Mouse (Mus musculus): ENCODE measurements around the gene Vpreb1. TPM values are rescaled to one million over a fixed set of nuclear protein-coding genes. Genes with fewer than 3 reads are reported as not detected.
"Not testable (repeated sequence)": the region's sequence is repeated elsewhere in the genome, so short reads cannot be mapped to it uniquely, and the experiment has no call there.

The Vpreb1 gene
- total RNA-seq, 2 experiments from 2014 or later = 0.12 to 0.99 TPM

DNA sequence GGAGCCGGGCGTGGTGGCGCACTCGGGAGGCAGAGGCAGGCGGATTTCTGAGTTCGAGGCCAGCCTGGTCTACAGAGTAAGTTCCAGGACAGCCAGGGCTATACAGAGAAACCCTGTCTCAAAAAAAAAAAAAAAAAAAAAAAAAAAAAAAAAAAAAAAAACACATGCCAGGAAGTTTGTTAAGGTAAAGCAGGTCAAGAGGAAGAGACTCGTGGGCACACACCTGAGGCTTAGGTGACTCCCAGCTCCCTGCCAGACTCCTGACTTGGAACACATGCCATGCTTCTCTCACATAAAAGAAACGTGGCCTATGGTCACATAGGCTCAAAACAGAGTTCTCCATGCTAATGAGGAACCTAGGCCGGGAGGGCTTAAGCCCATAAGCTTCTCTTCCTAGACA, 14.6 kb downstream of the Vpreb1 start:
- not testable (repeated sequence) for ATAC-seq (replicated peaks; ENCODE audit: poor library complexity)

DNA sequence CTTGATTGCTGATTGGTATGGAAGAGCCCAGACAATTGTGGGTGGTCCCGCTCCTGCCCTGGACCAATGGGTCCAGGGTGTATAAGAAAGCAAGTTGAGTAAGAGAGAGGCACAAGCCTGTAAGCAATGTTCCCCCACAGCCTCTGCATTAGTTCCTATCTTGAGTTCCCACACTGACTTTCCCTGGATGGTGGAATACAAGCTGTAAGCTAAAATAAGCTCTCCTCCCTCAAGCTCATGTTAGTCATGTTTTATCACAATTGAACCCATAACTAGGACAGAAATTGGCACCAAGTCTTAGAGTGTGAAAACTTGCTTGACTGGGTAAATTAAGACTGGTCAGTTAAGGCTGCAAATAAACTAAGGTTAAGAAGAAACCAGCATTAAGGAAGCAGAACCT, 15.1 kb downstream of the Vpreb1 start:
- ATAC-seq (replicated peaks; ENCODE audit: poor library complexity) = no peak

DNA sequence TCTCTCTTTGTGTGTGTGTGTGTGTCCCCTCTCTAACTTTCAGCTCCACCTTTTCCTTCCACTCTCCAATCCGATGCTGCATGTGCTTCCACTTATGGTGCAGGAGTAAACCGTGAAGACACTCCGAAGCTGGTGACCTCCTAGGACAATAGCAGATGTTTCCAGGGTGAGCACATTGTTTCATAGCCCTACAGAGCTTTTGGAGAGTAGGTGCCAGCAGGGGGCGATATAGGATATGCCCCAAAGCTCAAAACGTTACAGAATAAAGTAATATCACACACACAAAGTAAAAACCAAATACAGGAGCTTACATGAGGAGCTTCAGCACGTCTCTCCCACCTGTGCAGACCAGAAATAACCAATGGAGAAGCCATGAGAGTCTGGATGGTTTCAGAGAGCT, 15.8 kb downstream of the Vpreb1 start:
- peak; percentile 80 for ATAC-seq (replicated peaks; ENCODE audit: poor library complexity)

DNA sequence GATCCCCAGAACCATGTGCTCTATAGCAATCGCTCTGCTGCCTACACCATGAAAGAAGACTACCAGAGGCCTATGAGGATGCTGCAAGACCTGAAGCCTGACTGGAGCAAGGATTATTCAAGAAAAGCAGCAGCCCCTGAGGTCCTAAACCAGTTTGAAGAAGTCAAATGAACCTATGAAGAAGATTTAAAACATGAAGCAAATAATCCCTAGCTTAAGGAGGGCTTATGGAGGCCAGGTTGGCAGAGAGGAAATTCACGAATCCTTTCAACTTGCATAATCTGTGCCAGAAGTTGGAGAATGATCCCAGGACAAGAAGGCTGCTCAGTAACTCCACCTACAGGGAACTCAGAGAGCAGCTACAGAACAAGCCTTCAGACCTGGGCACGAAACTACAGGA, 18.2 kb downstream of the Vpreb1 start:
- ATAC-seq (replicated peaks; ENCODE audit: poor library complexity) = no peak

DNA sequence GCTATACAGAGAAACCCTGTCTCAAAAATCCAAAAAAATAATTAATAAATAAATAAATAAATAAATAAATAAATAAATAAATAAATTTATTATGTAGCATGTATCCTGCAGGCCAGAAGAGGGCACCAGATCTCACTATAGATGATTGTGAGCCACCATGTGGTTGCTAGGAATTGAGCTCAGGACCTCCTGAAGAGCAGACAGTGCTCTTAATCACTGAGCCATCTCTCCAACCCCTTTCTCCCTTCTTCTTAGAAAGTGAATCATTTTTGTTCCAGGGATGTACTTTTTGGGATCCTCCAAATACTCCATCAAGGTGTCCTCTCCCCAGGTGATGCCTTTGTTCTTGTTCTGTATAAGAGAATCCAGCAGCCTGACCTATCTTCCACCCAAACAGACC, 21.4 kb downstream of the Vpreb1 start:
- no peak for ATAC-seq (replicated peaks; ENCODE audit: poor library complexity)

DNA sequence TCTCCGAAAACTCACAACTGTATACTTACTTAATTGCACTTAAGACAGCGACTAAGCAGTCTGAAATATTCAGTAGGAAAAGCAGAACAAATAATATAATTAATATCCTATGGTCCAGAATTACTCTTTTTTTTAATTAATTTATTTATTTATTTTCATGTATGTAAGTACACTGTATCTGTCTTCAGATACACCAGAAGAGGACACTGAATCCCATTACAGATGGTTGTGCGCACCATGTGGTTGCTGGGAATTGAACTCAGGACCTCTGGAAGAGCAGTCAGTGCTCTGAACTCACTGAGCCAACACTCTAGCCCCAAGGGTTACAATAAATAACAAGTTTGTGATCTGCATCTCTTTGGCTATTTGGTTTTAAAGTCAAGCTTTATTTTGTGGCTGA, 41.0 kb downstream of the Vpreb1 start:
- ATAC-seq (replicated peaks; ENCODE audit: poor library complexity) = no peak

DNA sequence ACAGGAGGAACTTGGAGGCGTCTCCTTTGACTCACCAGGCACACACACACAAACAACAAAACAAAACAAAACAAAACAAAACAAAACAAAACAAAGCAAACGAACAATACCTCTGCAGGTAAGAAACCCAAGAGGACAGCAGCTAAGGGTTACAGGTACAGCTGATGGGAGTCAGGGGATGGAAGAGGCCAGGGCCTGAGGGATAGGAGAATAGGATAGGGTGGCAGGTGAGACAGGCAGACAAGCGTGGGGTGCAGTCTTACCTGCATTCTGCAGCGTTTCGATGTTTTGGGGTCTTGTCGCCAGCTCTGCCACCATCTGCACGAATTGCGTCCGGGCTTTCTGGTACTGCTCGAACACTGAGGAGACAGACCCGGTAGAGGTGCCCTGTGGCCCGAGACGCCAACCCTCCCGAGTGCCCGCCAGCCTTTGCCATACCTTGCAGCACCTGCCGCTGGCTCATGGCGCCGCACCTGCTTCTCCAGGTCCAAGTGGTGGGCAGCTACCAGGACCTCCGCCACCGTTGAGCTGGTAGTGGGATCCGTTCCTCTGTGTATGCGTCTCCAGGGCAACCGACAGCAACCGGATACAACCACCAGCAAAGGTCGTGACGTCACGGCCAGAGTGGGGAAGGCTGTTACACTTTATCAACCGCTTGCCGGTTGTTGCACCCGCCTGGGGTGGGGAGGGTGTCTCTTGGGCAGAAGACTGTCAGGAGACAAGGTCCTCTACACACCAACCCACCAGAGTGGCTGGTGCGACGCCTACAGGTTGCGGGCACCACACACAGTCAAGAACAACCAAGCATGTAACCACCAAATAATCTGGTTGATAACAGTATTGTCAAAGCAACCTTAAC, 41.7 kb downstream of the Vpreb1 start, which contains the start of gene Spag6l:
Gene Spag6l, minus strand, starts transcription at position 700 of the 859 bp plus-strand sequence.
- ATAC-seq (replicated peaks; ENCODE audit: poor library complexity) = peak; percentile 100

DNA sequence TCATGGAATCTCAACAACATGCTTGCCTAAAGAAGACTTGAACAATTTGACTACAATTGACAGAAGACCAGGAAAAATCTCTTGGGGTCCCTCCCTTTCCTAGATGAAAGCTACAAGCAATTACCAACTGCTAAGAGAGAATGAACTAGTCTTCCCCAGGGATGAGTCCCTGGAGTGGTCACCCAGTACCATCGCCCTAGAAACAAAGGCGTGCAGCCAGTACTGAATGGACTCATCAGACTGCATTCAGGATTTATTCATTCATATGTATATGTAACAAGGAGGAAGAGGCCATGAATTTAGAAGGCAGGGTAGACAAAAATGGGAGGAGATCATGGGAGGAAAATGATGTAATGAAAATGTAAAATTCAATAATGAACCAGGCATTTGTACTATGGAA, 44.4 kb downstream of the Vpreb1 start:
- ATAC-seq (replicated peaks; ENCODE audit: poor library complexity) = no peak

DNA sequence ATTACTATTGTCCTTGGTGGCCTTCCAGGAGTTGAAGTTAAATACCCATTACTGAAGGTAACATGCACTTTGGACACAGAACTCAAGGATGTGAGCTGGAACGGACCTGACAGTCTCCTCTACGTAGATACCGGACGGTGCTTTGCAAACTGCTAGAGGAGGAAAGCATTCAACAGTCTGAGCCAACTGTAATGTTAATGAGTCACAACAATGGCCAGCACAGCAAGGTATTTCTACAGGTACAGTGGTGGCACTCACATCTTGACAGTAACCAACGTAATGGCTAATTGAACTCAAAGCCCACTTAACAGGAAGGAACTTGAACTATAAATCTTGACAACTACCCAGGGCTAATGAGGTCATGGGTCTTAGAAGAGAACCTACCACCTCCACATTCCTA, 45.2 kb downstream of the Vpreb1 start:
- ATAC-seq (replicated peaks; ENCODE audit: poor library complexity) = no peak

Other genes with a start within 250 kb of the Vpreb1 start
- gene Olfr19, start 194.4 kb downstream of the Vpreb1 start, total RNA-seq (2015) = not detected in 2 replicates
- not detected in 2 replicates for gene Olfr19, start 194.4 kb downstream of the Vpreb1 start, total RNA-seq (2017)
- gene Spag6l, start 41.4 kb downstream of the Vpreb1 start, total RNA-seq (2015) = 1.9 and 2.0 TPM in 2 replicates
- 0.78 and 2.6 TPM in 2 replicates for gene Spag6l, start 41.4 kb downstream of the Vpreb1 start, total RNA-seq (2017)
- gene Igll1, start 6.9 kb downstream of the Vpreb1 start, total RNA-seq (2015) = 0.46 and 1.8 TPM in 2 replicates
- gene Igll1, start 6.9 kb downstream of the Vpreb1 start, total RNA-seq (2017) = 0.24 and 1.8 TPM in 2 replicates
- gene Top3b, start 107 bp downstream of the Vpreb1 start, total RNA-seq (2015) = 81.0 and 89.2 TPM in 2 replicates
- gene Top3b, start 107 bp downstream of the Vpreb1 start, total RNA-seq (2017) = 104 and 108 TPM in 2 replicates
- gene Ppm1f, start 25.6 kb upstream of the Vpreb1 start, total RNA-seq (2015) = 17.3 and 17.4 TPM in 2 replicates
- gene Ppm1f, start 25.6 kb upstream of the Vpreb1 start, total RNA-seq (2017) = 43.6 and 45.2 TPM in 2 replicates
- 144 TPM in 2 replicates for gene Mapk1, start 112.5 kb upstream of the Vpreb1 start, total RNA-seq (2015)
- 136 and 152 TPM in 2 replicates for gene Mapk1, start 112.5 kb upstream of the Vpreb1 start, total RNA-seq (2017)
- 0.49 and 3.5 TPM in 2 replicates for gene Ypel1, start 198.9 kb upstream of the Vpreb1 start, total RNA-seq (2015)
- 0.54 and 2.4 TPM in 2 replicates for gene Ypel1, start 198.9 kb upstream of the Vpreb1 start, total RNA-seq (2017)
- 63.6 and 73.0 TPM in 2 replicates for gene Ppil2, start 240.4 kb upstream of the Vpreb1 start, total RNA-seq (2015)
- gene Ppil2, start 240.4 kb upstream of the Vpreb1 start, total RNA-seq (2017) = 86.8 and 99.8 TPM in 2 replicates